Mouse (Mus musculus): Measurements from ENCODE around the gene Emilin2. TPM values are rescaled to one million over a fixed set of nuclear protein-coding genes. Genes with fewer than 3 reads are reported as not detected.

Emilin2 gene
- polyA plus RNA-seq, 1 experiment from 2014 or later = 45.4 TPM

DNA sequence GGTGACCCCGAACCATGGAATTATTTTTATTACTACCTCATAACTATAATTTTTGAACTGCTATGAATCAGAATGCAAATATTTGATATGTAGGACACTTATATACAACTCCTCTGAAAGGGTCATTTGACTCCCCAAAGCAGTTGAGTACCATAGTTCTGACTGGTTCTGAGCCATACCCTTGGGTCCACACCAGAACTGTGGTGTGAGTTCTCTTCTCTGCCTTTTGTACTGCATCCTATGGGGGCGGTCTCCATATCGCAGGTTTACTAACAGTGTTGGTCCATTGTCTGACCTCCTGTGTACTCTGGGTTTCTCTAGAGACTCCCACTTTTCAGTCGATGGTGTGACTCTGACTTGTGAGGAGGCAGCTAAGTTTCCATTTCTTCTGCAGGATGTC lies 65.8 kb downstream of the Emilin2 start:
- no peak overlapping the region for H3K9ac ChIP-seq (ENCODE audit: low read length)
- H3K27ac ChIP-seq (replicated peaks in 1 of 2; ENCODE audit: control insufficient read depth in 1 of 2, insufficient read depth in 1 of 2, low read depth in 2 of 2, low read length in 2 of 2) = no peak overlapping the region
- no peak overlapping the region for H3K4me3 ChIP-seq (ENCODE audit: control insufficient read depth in 1 of 2, insufficient read depth in 1 of 2, low read depth in 1 of 2, low read length in 2 of 2)
- H3K27me3 ChIP-seq (ENCODE audit: control insufficient read depth, insufficient read depth, low read length) = no peaks in the 10 kb centered on the region
- 91% methylated on average over 4 of the region's 4 CpGs for WGBS
- peaks cover 68% of the 10 kb centered on the region for H3K36me3 ChIP-seq (ENCODE audit: control insufficient read depth, insufficient read depth, low read length)
- ATAC-seq (ENCODE audit: insufficient number of reproducible peaks, insufficient read depth, low FRiP score, low read depth) = no peak
- H3K9me3 ChIP-seq (ENCODE audit: control insufficient read depth, low read length) = no peaks in the 10 kb centered on the region
- H3K4me1 ChIP-seq (ENCODE audit: control insufficient read depth in 2 of 2, insufficient read depth in 2 of 2, low read length in 2 of 2) = peaks cover 23 to 29% of the 10 kb centered on the region in 2 experiments
- no peak overlapping the region for H3K4me2 ChIP-seq (ENCODE audit: low read length)

GRCm38 (mm10) chr17:71245133-71245532 lies 66.6 kb downstream of the Emilin2 start:
- H3K9ac ChIP-seq (ENCODE audit: low read length) = no peak overlapping the region
- H3K4me3 ChIP-seq (ENCODE audit: control insufficient read depth in 1 of 2, insufficient read depth in 1 of 2, low read depth in 1 of 2, low read length in 2 of 2) = no peak overlapping the region
- H3K4me2 ChIP-seq (ENCODE audit: low read length) = no peak overlapping the region
- no peak overlapping the region for H3K27ac ChIP-seq (replicated peaks in 1 of 2; ENCODE audit: control insufficient read depth in 1 of 2, insufficient read depth in 1 of 2, low read depth in 2 of 2, low read length in 2 of 2)
- H3K36me3 ChIP-seq (ENCODE audit: control insufficient read depth, insufficient read depth, low read length) = peaks cover 77% of the 10 kb centered on the region
- 96% methylated on average over 15 of the region's 15 CpGs for WGBS
- H3K27me3 ChIP-seq (ENCODE audit: control insufficient read depth, insufficient read depth, low read length) = no peaks in the 10 kb centered on the region
- H3K9me3 ChIP-seq (ENCODE audit: control insufficient read depth, low read length) = no peaks in the 10 kb centered on the region
- ATAC-seq (ENCODE audit: insufficient number of reproducible peaks, insufficient read depth, low FRiP score, low read depth) = no peak
- H3K4me1 ChIP-seq (ENCODE audit: control insufficient read depth in 2 of 2, insufficient read depth in 2 of 2, low read length in 2 of 2) = peaks cover 17 to 20% of the 10 kb centered on the region in 2 experiments

GRCm38 (mm10) chr17:71242666-71243065 lies 69.1 kb downstream of the Emilin2 start:
- ATAC-seq (ENCODE audit: insufficient number of reproducible peaks, insufficient read depth, low FRiP score, low read depth) = no peak
- Histone ChIP-seq H3K36me3 (ENCODE audit: control insufficient read depth, insufficient read depth, low read length) (peaks cover 94% of the 10 kb centered on the region), H3K4me1 (ENCODE audit: control insufficient read depth in 2 of 2, insufficient read depth in 2 of 2, low read length in 2 of 2) (peaks cover 2% of the 10 kb centered on the region in 2 experiments; a peak in 3 of 4 replicates), H3K4me2 (ENCODE audit: low read length) (no peak overlapping the region), H3K27me3 (ENCODE audit: control insufficient read depth, insufficient read depth, low read length) (no peaks in the 10 kb centered on the region), H3K4me3 (ENCODE audit: control insufficient read depth in 1 of 2, insufficient read depth in 1 of 2, low read depth in 1 of 2, low read length in 2 of 2) (no peak overlapping the region), H3K9ac (ENCODE audit: low read length) (no peak overlapping the region), H3K9me3 (ENCODE audit: control insufficient read depth, low read length) (no peaks in the 10 kb centered on the region), H3K27ac (replicated peaks in 1 of 2; ENCODE audit: control insufficient read depth in 1 of 2, insufficient read depth in 1 of 2, low read depth in 2 of 2, low read length in 2 of 2) (no peak overlapping the region)
- WGBS = 93% methylated on average over 7 of the region's 7 CpGs

DNA sequence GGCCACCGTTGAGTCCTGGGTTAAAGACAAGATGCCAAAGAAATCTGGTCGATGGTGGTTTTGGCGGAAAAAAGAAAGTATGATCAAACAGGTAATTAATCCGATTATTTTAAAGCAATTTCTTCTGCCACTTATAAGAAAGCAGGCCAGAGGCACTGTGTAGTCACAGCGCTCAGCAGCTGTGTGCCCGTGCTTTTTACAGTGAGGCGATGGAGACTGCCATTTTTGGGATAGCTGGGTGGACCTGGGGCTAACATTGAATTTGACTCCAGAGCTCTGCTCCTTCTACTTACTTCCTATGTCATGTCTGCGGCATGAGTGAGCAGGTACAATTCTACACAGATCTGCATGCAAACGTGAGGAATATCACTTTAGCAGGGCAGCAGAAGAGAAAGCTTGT lies 71.0 kb downstream of the Emilin2 start:
- Histone ChIP-seq H3K4me3 (ENCODE audit: control insufficient read depth in 1 of 2, insufficient read depth in 1 of 2, low read depth in 1 of 2, low read length in 2 of 2) (no peak overlapping the region), H3K9me3 (ENCODE audit: control insufficient read depth, low read length) (no peaks in the 10 kb centered on the region), H3K27me3 (ENCODE audit: control insufficient read depth, insufficient read depth, low read length) (no peaks in the 10 kb centered on the region), H3K9ac (ENCODE audit: low read length) (no peak overlapping the region), H3K4me1 (ENCODE audit: control insufficient read depth in 2 of 2, insufficient read depth in 2 of 2, low read length in 2 of 2) (no peaks in the 10 kb centered on the region), H3K27ac (replicated peaks in 1 of 2; ENCODE audit: control insufficient read depth in 1 of 2, insufficient read depth in 1 of 2, low read depth in 2 of 2, low read length in 2 of 2) (no peak overlapping the region), H3K4me2 (ENCODE audit: low read length) (no peak overlapping the region), H3K36me3 (ENCODE audit: control insufficient read depth, insufficient read depth, low read length) (peaks cover 84% of the 10 kb centered on the region)
- 91% methylated on average over 9 of the region's 9 CpGs for WGBS
- ATAC-seq (ENCODE audit: insufficient number of reproducible peaks, insufficient read depth, low FRiP score, low read depth) = no peak

- Histone ChIP-seq H3K9ac (ENCODE audit: low read length) (no peak overlapping the region), H3K4me2 (ENCODE audit: low read length) (no peak overlapping the region), H3K27ac (replicated peaks in 1 of 2; ENCODE audit: control insufficient read depth in 1 of 2, insufficient read depth in 1 of 2, low read depth in 2 of 2, low read length in 2 of 2) (no peak overlapping the region), H3K4me1 (ENCODE audit: control insufficient read depth in 2 of 2, insufficient read depth in 2 of 2, low read length in 2 of 2) (peaks cover under 1 to 6% of the 10 kb centered on the region in 2 experiments; a peak in 2 of 4 replicates), H3K4me3 (ENCODE audit: control insufficient read depth in 1 of 2, insufficient read depth in 1 of 2, low read depth in 1 of 2, low read length in 2 of 2) (no peak overlapping the region), H3K27me3 (ENCODE audit: control insufficient read depth, insufficient read depth, low read length) (no peaks in the 10 kb centered on the region), H3K9me3 (ENCODE audit: control insufficient read depth, low read length) (no peaks in the 10 kb centered on the region), H3K36me3 (ENCODE audit: control insufficient read depth, insufficient read depth, low read length) (peaks cover 76% of the 10 kb centered on the region)
- ATAC-seq (ENCODE audit: insufficient number of reproducible peaks, insufficient read depth, low FRiP score, low read depth) = no peak
- WGBS = 93% methylated on average over 7 of the region's 7 CpGs
Measured at GRCm38 (mm10) chr17:71238494-71238893, 73.3 kb downstream of the Emilin2 start.

DNA sequence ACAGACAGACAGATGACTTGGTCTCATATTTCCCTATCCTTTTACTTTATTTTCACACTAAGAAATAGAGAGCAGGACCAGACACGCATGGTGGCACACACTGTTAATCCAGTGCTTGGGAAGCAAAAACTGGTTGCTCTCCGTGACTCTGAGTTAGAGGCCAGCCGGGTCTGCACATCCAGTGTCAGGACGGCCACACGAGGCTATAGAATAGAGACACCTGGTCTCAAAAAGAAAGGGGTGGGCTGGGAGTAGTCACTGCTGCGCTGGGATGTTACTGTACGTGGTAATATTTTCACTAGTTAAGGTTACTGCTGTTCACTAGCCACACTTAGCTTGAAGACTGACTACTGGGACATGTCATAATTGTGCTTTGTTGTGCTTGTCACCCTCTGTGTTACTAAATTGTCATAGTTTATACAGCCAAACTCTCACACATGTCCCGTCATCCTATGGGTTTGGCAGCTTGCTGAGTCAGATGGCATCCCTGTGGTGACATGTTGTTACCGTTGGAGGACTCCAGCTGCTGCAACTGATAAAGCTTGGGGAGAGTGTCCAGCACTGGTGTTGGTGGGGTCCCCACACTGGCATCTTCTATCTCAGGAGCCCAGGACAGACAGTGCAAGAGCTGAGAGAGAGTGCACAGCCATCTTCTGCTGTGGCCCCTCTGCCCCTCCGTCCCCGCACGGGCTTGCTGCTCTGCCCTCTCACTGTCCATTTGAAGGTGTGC lies 76.4 kb downstream of the Emilin2 start:
- Histone ChIP-seq H3K27me3 (ENCODE audit: control insufficient read depth, insufficient read depth, low read length) (no peaks in the 10 kb centered on the region), H3K4me1 (ENCODE audit: control insufficient read depth in 2 of 2, insufficient read depth in 2 of 2, low read length in 2 of 2) (peaks cover 2 to 9% of the 10 kb centered on the region in 2 experiments; a peak in 2 of 4 replicates), H3K36me3 (ENCODE audit: control insufficient read depth, insufficient read depth, low read length) (peaks cover 63% of the 10 kb centered on the region), H3K9me3 (ENCODE audit: control insufficient read depth, low read length) (no peaks in the 10 kb centered on the region), H3K4me2 (ENCODE audit: low read length) (no peak overlapping the region), H3K9ac (ENCODE audit: low read length) (no peak overlapping the region), H3K4me3 (ENCODE audit: control insufficient read depth in 1 of 2, insufficient read depth in 1 of 2, low read depth in 1 of 2, low read length in 2 of 2) (no peak overlapping the region), H3K27ac (replicated peaks in 1 of 2; ENCODE audit: control insufficient read depth in 1 of 2, insufficient read depth in 1 of 2, low read depth in 2 of 2, low read length in 2 of 2) (no peak overlapping the region; a peak in 1 of 4 replicates)
- 72% methylated on average over 12 of the region's 12 CpGs for WGBS
- 0 out of 2 replicates have a peak, but pooled peaks have one; percentile 39 for ATAC-seq (ENCODE audit: insufficient number of reproducible peaks, insufficient read depth, low FRiP score, low read depth)

DNA sequence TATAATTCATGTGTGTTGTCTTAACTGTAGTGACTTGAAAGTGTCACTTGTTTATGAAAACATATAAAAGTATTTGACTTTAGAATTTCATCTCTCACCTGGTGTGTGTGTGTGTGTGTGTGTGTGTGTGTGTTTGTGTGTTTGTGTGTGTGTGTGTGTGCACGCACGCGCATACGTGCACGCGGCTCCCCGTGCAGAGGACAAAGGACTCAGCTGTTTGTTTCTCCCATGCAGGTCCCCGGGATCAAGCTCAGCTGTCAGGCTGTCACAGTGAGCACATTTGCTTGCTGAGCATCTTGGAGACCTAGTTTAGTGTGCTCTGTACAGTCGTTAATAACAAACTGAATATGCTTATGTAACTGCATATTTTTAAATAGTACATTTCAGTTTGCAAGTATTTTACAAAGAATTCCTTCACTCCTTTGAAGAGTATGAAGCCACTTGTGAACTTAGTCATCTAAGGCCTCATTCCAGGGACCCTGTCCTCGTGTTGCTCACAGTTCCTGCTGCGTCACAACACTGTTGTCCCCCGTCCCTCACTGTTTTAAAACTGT lies 77.7 kb downstream of the Emilin2 start:
- Histone ChIP-seq H3K9ac (ENCODE audit: low read length) (0 out of 2 replicates have a peak overlapping the region, but pooled peaks have one; percentile 21), H3K4me3 (ENCODE audit: control insufficient read depth in 1 of 2, insufficient read depth in 1 of 2, low read depth in 1 of 2, low read length in 2 of 2) (no peak overlapping the region), H3K4me2 (ENCODE audit: low read length) (no peak overlapping the region), H3K27me3 (ENCODE audit: control insufficient read depth, insufficient read depth, low read length) (no peaks in the 10 kb centered on the region), H3K9me3 (ENCODE audit: control insufficient read depth, low read length) (no peaks in the 10 kb centered on the region), H3K27ac (replicated peaks in 1 of 2; ENCODE audit: control insufficient read depth in 1 of 2, insufficient read depth in 1 of 2, low read depth in 2 of 2, low read length in 2 of 2) (0 out of 4 replicates have a peak overlapping the region, but pooled peaks of 1 of the 2 experiments have one; percentile 37), H3K36me3 (ENCODE audit: control insufficient read depth, insufficient read depth, low read length) (peaks cover 62% of the 10 kb centered on the region), H3K4me1 (ENCODE audit: control insufficient read depth in 2 of 2, insufficient read depth in 2 of 2, low read length in 2 of 2) (peaks cover 2 to 9% of the 10 kb centered on the region in 2 experiments; a peak in 2 of 4 replicates)
- 75% methylated on average over 12 of the region's 12 CpGs for WGBS
- ATAC-seq (ENCODE audit: insufficient number of reproducible peaks, insufficient read depth, low FRiP score, low read depth) = no peak

Data from heart, embryonic 14.5 days (tissue).